Mouse (Mus musculus) megakaryocyte-erythroid progenitor cell, adult 5 weeks (primary cell): ENCODE measurements around the gene Atg4c. TPM values are rescaled to one million over a fixed set of nuclear protein-coding genes. Genes with fewer than 3 reads are reported as not detected.

Source experiments
- polyA plus RNA-seq: library from polyadenylated mRNA; stranded (reverse); fragments of >175 nt; gene quantifications from 2 replicates; pipeline ENCODE4 v1.2.3, GENCODE M21; 2012

The Atg4c gene
- polyA plus RNA-seq = 0.70 and 1.2 TPM in 2 replicates

GRCm38 (mm10) chr4:99193810-99194582 lies at the start of gene Atg4c:
Gene Atg4c, plus strand, starts transcription at chr4:99193934.

Other genes starting within 250 kb of the Atg4c start
- 0.21 and 0.50 TPM in 2 replicates for gene Angptl3, start 163.0 kb upstream of the Atg4c start, polyA plus RNA-seq
- 2.1 and 3.0 TPM in 2 replicates for gene Dock7, start 73.0 kb upstream of the Atg4c start, polyA plus RNA-seq
- 0.07 and 0.61 TPM in 2 replicates for gene Gm12689, start 102.0 kb downstream of the Atg4c start, polyA plus RNA-seq